Mouse (Mus musculus) megakaryocyte-erythroid progenitor cell, adult 5-6 weeks (primary cell): Measurements from ENCODE around the gene Slc25a24. TPM values are rescaled to one million over a fixed set of nuclear protein-coding genes. Genes with fewer than 3 reads are reported as not detected.

Experiments
- ATAC-seq: replicated peaks from 2 replicates; pipeline ENCODE4 v1.8.0; 2016; ENCODE audit warnings: mild to moderate bottlenecking, inconsistent platforms; ENCODE audit not compliant: severe bottlenecking, poor library complexity, low FRiP score, low TSS enrichment
- total RNA-seq, 2 experiments: library from RNA; stranded (forward) in 1 of 2; stranded (reverse) in 1 of 2; fragments of 200-1000, 215-1000 nt in 1 of 2; fragments of >200 nt in 1 of 2; fragmentation: Nextera tagmentation in 1 of 2; gene quantifications; 2 replicates each; pipeline ENCODE4 v1.2.3; 2014 to 2017

Slc25a24 gene
- total RNA-seq (2014; fragmentation: Nextera tagmentation) (13.5 and 18.8 TPM in 2 replicates), total RNA-seq (2017) (26.7 and 29.9 TPM in 2 replicates)

DNA sequence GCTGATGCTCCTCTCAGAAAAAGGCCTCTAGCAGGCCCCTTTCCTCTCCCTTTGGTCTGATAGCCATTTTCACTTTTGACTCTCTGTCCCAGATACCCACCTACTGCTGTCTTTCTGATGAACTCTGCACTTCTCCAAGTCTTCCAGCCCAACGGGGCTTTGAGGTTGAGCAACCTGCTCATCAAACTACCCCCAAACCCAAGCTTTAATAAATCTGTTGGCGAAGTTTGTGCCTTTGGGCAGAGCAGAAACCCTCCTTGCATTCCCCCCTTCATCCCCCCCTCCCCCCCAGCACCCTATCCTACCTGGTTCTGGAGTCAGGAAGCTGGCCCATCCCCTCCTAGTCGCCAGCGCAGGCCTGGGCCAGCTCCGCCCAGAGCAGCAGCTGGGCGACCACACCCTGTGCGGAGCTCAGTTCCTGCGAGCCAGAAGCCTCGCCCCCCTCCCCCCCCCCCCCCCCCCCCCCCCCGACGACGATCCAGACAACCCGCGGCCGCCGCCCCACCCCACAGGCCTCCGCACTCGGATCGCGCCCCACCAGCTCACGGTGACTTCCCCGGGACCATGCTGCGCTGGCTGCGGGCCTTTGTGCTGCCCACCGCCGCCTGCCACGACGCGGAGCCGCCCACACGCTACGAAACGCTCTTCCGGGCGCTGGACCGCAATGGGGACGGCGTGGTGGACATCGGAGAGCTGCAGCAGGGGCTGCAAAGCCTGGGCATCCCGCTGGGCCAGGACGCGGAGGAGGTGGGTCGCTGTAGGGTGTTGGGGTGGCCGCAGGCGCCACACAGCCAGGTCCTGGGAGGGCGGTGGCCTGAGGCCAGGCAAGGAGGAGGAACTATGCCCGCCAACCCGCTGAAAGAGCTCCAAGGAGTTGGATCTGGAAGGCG is at the start of gene Slc25a24:
Gene Slc25a24, plus strand, starts transcription at position 509 of the 890 bp plus-strand sequence.
- ATAC-seq = peak; percentile 67

DNA sequence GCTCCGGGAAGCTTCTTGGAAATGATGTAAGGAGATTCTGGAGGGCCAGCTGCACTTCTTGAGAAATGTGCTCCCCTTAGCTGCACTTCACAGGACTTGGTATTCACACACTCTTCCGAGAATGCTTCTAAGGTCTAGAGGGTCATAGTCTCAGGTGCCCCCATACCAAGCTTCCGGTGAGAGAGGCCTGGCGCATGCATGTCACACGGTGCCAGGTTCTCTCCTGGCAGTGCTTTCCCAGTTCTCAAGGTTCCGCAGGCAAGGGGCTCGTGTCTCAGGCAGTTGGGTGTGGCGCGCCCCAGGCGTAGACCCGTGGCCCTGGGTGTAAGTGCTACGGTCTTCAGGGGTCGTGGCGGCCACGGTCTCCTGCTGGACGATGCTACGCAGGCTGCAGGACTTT is 42.8 kb upstream of the Slc25a24 start, which contains the start of gene Slc25a54:
Gene Slc25a54, plus strand, starts transcription at position 301 of the 400 bp plus-strand sequence.
- ATAC-seq = no peak

DNA sequence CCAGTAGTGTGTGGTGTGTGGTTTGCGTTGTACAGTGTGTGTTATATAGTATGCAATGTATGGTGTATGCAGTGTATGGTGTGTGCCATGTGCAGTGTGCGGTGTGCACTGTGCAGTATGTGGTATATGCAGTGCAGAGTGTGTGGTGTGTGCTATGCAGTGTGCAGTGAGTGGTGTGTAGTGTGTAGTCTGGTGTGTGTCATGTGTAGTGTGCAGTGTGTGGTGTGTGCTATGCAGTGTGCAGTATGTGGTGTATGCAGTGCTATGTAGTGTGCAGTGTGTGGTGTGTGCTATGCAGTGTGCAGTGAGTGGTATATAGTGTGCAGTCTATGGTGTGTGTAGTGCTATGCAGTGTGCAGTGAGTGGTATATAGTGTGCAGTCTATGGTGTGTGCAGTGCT is 38.5 kb upstream of the Slc25a24 start:
- ATAC-seq = no peak

DNA sequence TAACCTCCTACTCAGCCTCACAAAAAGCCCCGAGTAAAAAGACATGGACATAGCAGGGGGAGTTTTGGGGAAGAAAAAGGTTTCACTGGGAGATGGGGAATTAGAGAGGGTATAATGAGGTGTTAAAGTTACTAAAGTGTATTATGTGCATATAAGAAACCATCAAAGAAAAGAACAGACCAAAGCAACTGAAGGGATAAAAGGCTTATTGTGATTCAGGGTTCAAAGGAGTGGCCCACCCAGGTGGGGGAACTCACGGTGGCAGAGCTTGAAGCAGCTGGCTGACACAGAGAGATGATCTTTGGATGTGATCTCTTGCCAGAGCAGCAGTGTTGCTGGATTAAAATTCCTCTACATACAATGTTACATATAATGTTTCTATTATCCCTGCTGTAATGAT is 34.5 kb upstream of the Slc25a24 start:
- no peak for ATAC-seq

DNA sequence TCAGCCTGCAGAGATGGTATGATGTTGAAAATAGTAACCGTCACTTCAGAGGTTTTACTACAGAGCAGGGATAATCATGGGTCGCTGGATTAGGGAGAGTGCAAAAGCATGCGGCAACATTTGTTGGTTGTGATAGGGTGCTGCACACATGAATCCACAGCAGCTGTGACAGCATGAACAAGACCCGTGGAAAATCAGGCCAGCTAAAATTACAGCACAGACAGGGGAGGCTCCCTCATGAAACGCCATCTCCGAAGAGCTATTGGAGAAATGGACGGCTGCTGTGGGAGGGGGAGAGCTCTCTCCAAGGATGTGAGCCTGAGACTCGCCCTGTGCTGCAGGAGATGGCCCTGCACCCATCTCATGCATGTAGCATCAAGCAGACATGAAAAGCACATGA is 18.2 kb upstream of the Slc25a24 start:
- ATAC-seq = no peak

DNA sequence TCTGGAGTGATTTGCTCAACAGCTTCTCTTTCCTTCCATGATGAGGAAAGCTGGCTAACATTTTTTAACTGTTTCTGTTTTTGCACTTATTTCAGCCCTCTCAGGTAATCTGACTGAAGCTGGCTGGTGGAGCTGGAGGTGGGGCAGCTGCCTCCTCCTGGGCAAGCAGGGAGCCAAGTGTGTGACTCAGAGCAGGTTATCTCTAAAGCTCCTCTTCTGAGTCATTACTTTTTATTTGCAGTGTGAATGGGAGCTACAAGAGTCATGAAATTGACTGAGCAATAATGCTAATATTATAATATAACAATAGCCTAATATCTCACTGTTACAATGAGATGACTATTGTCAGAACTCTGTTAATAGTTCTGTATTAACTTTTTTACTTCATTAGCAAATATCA is 5.8 kb upstream of the Slc25a24 start:
- ATAC-seq = no peak

DNA sequence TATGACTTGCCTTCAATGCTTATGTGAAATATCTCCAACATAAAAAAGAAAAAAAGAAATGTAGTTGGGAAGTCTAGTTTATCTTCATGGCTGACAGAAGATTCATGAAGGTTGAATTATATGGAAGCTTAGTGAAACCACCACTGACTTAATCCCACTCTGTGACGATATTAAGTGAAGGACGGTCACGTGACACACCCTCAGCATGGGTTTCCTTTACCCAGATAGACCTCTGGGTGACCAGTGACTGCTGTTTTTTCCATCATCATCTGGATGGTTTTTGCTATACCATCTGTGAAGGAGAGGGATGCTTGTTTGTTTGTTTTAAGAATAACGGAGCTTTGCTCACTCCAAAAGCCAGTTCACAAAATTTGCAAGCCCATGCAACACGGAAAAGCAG is 3.4 kb upstream of the Slc25a24 start:
- no peak for ATAC-seq

DNA sequence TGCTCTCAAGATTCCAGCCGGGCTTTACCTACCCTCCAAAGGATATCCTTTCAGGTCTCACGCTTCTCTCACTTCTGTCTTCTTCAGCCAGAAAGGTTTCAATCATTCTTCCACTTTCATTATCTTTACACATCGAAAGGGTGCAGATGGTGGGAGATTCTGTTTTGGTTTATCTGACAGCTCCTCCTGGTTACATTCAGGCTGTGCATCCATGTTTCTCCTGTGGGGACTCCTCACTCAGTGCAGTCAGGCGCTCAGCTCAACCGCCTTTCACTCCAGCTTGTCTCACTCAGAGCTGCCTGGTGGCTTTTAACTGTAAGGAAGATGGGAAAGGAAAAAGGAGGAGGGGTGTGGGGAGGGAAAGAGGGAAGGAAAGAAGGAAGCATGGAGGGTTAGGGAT is 3.0 kb upstream of the Slc25a24 start:
- ATAC-seq = no peak

DNA sequence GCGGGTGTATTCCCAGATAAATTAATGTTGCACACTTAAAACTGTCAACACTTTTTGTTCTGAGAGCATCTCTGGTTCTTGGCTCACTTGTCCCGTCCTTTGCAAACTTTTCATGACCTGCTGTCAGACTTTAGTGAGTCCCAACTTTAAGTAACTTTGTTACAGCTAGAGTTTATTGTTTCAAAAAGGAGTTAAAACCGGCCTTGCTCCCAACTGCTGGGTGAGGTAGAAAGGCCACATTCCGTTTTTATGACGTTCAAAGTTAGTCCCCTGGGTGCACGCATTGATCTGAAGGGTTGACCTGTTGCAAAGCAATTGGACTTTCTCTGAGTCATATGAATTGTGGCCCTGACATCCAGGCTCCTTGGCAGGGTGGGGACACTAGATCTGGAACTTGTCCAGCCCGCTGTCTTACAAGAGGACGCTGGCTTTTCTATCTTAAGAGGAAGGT is 607 bp downstream of the Slc25a24 start:
- ATAC-seq = peak; percentile 67

DNA sequence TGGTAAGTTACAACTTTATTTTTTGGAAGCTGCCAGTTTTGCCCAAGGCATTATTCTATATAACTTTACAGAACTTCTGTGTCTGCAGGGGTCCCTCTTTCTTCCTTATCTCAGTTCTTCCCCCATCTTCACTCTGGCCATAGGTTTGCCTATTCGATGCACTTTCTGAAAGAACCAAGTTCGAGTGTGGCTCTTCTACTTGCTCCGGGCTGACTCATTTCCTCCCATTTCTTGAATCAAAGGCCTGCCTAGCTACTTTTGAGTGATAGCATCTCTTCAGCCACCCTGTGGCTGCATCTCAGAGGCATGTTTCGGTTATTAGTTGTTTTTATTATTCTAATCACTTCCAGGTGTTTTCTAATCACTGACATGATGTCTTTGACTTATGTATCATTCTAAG is 1.1 kb downstream of the Slc25a24 start:
- ATAC-seq = peak; percentile 42

DNA sequence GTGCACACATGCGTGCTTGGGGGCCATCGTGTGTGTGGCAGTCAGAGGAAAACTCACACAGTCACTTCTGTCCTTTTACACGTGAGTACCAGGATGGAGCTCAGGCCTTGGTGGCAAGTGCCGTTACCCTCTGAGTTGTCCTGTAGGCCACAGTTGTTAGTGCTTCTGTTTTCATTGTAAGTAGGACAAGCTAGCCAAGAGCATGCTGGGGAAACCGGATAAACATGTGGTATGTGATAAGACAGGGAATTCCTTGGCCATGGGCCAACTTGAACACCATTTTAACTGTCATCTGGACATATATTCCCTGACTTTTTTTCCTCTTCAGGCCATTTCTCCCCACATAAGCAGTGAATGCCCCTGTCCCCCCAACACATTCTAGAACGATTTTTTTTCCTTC is 2.6 kb downstream of the Slc25a24 start:
- ATAC-seq = peak; percentile 40

DNA sequence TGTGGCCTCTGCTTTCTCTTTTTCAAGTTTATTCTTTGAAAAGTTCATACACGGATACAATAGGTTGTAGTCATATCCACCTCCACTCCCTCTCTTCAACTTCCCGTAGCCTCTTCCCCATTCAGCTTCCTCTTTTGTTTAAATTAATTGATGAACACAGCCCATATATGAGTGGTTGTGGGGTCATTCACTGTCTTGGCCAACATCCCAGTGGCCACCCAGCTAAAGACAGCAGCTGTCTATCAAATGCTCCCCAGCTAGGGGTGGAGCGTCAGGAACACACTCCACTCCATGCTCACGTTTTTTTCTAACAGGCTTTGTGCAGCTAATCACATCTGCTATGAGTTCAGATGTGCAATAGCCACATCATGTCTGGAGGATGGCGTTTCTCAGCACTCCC is 6.8 kb downstream of the Slc25a24 start:
- ATAC-seq = peak; percentile 39

DNA sequence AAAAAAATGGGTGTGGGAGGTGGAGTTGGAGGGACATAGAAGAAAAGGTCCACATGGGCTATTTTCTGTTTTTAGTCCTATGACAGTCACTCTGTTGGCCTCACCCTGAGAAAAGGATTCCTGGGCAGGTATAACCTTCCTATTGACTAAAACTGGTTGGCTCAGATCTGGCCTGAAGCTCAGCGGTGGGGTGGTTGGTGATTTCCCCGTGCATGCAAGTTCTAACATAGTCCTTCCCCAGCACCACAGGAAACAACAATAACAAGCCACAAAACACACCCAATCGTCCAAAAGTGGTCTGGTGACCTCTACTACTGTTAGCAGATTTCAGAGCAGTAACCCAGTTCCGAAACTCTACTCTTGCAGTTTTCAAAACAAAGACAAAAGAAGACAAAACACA is 10.0 kb downstream of the Slc25a24 start:
- no peak for ATAC-seq

DNA sequence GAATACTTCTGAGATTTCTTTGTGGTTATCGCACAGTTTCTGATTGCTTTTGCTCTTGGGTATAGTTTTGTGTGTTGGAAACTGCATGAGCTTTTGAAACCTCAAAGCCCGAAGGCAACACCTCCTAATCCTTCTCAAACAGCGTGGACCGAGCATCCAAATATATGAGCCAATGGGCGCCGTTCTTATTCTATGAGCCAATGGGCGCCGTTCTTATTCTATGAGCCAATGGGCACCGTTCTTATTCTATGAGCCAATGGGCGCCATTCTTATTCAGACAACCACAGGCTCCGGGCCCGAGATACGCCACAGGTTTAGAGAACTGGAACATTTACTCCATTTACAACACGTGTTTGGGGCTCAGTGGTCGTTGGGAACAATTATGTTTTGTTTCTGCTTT is 11.1 kb downstream of the Slc25a24 start:
- ATAC-seq = no peak

DNA sequence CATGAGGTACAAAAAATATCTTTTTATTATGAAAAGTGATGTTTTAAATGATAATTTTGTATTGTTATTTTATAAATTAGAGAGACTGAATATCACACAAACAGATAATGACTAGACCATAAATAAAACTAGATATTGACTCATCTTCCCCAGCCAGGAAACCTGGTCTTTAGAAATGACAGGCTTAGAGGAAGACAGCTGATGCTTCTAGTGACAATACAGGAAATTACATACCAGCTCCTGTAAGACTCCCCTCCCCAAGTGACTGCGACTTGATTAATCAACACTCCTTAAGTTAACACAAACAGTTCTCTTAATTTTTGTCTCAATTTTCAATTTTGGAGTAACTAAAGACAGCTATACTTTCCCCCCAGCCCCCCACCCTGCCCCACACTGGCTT is 12.4 kb downstream of the Slc25a24 start:
- ATAC-seq = no peak

DNA sequence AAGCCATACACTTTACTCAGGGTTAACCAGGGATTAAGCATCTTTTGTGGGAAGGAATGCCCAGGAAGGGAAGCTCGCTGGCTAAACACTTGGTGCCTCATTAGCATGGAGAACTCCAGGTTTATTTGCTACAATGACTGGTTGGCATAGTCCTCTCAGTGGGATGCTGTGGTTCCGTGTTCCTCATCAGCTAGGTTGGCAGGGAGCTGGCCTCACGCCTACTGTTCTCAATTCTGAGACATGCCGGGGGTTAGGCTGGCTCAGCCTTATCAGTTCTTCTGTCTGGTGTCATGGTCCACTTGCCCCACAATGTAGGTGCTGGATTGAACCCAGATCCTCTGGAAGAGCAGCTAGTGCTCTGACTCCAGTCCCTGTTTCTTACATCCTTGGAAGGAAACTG is 29.6 kb downstream of the Slc25a24 start:
- no peak for ATAC-seq

DNA sequence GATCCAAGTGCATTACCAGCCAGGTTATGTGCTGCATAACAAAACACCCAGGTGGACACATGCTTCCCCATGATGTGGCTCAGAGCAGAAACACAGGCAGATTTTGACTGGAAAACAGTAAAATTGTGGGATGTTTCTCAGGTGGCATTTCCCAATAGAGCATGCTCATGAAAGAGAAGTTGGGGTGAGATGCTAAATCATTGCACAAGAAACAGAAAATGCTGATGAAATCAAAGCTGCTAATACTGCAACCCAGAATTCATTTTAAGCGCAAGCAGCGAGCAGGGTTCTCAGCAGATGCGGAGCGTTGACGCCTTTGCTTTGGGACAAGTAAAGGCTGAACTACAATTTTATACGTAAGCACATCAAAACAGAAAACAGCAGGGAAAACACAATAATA is 30.5 kb downstream of the Slc25a24 start:
- ATAC-seq = no peak

DNA sequence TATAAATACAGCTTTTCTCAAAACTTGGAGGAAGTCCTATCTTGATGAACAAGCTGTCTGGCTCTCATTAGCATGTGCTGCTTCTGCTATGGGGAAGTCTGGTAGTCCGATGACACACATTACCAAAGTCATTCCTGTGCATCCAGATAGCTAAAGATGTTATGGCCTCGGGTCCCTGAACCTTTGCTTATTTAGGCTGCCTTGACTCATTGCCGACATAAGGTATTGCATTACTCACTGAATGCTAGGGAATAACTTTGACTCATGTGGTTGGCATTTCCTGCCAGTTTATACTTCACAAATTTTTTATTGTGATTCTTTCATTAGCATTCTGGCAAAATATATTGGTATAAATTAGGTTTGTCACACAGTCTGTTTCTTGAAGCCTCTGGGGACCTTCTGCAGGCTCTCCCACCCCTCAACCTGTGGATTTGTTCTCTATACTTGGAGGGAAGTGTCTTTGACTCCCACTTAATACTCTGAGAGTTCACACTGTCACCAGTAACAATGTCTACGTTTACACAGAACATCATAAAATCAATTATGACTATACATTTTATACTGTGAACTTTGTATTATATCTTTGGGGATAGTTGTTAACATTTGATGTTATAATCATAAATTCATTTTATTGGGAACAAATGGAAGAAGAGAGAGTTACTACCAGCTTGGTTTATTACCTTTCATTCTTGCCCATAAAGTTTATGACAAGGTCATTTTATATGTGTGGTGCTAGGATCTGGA is 33.1 kb downstream of the Slc25a24 start:
- peak; percentile 41; the same call in 1 of the 2 replicates for ATAC-seq

DNA sequence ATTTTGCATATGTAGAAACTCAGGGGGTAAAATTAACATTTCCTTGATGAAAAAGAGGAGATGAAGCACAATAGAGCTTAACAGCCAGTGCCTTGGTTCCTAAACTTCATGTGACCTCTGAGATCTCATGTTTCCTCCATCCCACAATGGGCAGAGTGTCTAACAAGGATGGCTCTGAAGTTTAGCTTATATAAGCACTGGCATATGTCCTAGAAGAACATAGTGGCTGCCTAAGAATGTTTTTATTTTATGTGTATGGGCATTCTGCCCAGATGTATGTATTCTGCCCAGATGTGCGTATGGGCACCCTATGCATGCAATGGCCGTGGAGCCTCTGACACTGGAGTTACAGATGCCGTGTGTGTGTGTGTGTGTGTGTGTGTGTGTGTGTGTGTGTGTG is 34.5 kb downstream of the Slc25a24 start:
- no peak for ATAC-seq

DNA sequence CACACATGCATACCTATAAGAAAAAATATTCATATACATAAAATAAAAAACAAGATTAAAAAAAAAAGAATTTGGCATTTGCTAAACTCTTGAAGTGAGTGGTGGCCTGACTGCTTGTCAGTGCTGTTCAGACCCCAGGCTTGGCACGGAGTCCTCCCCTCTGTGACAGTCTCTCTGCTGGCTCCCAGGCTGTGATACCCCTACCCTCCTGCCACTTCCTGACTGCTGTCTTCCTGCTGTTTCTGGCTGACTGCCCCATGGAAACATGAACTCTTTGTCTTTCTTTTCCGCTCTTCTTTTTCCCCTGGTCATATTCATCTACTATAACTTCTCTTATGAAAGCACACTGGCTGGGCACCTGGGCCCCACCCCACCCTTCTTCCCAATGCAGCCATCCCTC is 41.1 kb downstream of the Slc25a24 start:
- no peak for ATAC-seq

DNA sequence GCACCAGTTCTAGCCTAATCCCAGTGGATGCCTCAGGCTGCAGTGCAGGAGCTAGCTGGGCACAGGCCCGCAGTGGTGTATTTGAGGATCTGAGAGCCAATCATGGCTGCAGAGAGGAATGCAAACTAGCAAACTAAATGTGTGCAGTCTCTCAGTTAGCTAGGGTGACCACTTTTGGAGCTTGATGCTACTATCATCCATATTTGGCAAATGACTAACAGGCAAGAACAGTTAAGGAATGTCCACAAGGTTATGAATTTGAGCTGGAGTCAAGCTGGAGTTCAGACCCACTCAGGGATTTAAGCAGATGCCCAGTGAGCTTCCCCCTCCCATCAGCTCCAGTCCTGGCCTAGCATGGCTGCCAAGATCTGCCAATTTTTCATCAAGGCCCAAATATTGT is 41.7 kb downstream of the Slc25a24 start:
- no peak for ATAC-seq
